In the genomic region with DNA sequence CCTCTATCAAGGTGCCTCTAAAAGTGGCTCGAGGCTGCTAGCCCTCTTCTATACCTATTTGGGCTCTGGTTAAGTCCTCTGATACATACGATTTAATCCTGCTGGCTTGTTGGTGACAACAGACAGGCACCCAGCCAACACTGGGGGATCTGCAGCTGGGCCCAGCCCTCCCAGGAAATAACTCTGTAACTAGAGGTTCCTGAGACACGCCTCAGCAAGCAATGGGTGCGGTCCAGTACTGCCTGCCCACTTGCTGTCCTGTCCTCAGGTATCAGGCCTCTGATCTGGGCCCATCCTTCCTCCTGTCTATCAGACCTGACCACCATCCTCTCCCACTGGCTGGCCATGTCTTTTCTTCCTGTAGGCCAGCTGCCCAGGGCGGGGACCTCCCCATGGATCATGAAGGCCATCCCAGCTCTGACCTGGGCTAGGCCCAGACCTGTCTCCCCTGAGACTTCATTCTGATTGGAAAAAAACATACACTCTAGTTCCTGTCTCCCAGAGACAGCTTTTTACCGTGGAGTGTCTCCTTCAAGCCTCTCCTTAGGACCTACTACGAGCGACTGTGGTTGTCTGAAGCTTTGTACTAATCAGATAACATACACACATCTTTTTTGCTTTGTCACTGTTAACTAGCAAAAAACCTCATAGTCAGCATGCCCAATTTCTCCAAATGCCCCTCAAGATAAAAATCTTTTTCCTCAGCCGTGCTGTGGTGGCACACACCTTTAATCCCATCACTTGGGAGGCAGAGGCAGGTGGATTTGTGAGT, we compare ENCODE assay signal across 8 mouse cellular contexts. TPM values are rescaled to one million over a fixed set of nuclear protein-coding genes. Genes with fewer than 3 reads are reported as not detected.
DNase-seq lines count a peak whose midpoint lies in the region; ATAC-seq and TF ChIP-seq lines count a peak whose summit lies in the region.

No protein-coding gene starts in this region.

- H3K4me3 ChIP-seq in heart, embryonic 12.5 days: no peak overlapping the region
- peak overlapping the region; percentile 37 for H3K4me3 ChIP-seq in liver, embryonic 15.5 days (replicated peaks)
- no peak overlapping the region for H3K4me3 ChIP-seq in midbrain, embryonic 14.5 days (replicated peaks; ENCODE audit: low read depth, low read length)
- no peak overlapping the region for H3K4me3 ChIP-seq in left cerebral cortex, adult 2 months

- intact Hi-C loops in left cerebral cortex, adult 2 months (cut with DNase I): no loop called here

- H3K36me3 ChIP-seq in heart, embryonic 12.5 days: no peaks in the 10 kb centered on the region
- peaks cover 4% of the 10 kb centered on the region; the same call in 1 of the 2 replicates for H3K36me3 ChIP-seq in liver, embryonic 15.5 days (replicated peaks)
- no peaks in the 10 kb centered on the region for H3K36me3 ChIP-seq in midbrain, embryonic 14.5 days (ENCODE audit: control insufficient read depth, insufficient read depth, low read length)

- TF ChIP-seq CTCF in left cerebral cortex, adult 2 months (IDR thresholded peaks at IDR 0.05): no peak

- peak; percentile 27 for ATAC-seq in heart, embryonic 12.5 days (ENCODE audit: insufficient number of reproducible peaks, low FRiP score)
- peak; percentile 54 for ATAC-seq in liver, embryonic 15.5 days (ENCODE audit: insufficient read depth)
- no peak for ATAC-seq in midbrain, embryonic 14.5 days (ENCODE audit: low FRiP score, low TSS enrichment)

- peak; percentile 58 to 64 for DNase-seq in urinary bladder, adult 18-20 months (ENCODE audit: low spot score in 2 of 2)
- DNase-seq in urinary bladder, postnatal 10 days (ENCODE audit: low spot score): no peak
- peak; percentile 38 for DNase-seq in yolk sac, embryonic 10.5 days (ENCODE audit: low spot score)
- DNase-seq in midbrain, embryonic 14.5 days: no peak
- DNase-seq in retina, postnatal 1 day: no peak
- no peak for DNase-seq in left cerebral cortex, adult 2 months (ENCODE audit: extremely low spot score in 1 of 2, low spot score in 2 of 2)

- 67% methylated on average over 9 of the region's 9 CpGs for WGBS in heart, embryonic 12.5 days
- 23% methylated on average over 9 of the region's 9 CpGs for WGBS in liver, embryonic 15.5 days (ENCODE audit: insufficient replicate concordance)
- 81% methylated on average over 9 of the region's 9 CpGs for WGBS in midbrain, embryonic 14.5 days

- H3K9ac ChIP-seq in heart, embryonic 12.5 days: no peak overlapping the region
- H3K9ac ChIP-seq in liver, embryonic 15.5 days: peak overlapping the region; percentile 67
- no peak overlapping the region for H3K9ac ChIP-seq in midbrain, embryonic 14.5 days (replicated peaks; ENCODE audit: low read length)

- H3K27ac ChIP-seq in heart, embryonic 12.5 days (ENCODE audit: poor library complexity, severe bottlenecking): peak overlapping the region; percentile 50
- peak overlapping the region; percentile 99 for H3K27ac ChIP-seq in liver, embryonic 15.5 days (replicated peaks)
- H3K27ac ChIP-seq in midbrain, embryonic 14.5 days (replicated peaks; ENCODE audit: low read depth, low read length): no peak overlapping the region
- H3K27ac ChIP-seq in left cerebral cortex, adult 2 months: no peak overlapping the region

- H3K4me2 ChIP-seq in heart, embryonic 12.5 days: peak overlapping the region; percentile 20; the same call in 1 of the 2 replicates
- peak overlapping the region; percentile 77 for H3K4me2 ChIP-seq in liver, embryonic 15.5 days
- no peak overlapping the region for H3K4me2 ChIP-seq in midbrain, embryonic 14.5 days (ENCODE audit: low read length)

- H3K27me3 ChIP-seq in heart, embryonic 12.5 days (replicated peaks): no peaks in the 10 kb centered on the region
- peaks cover 22% of the 10 kb centered on the region for H3K27me3 ChIP-seq in liver, embryonic 15.5 days
- no peaks in the 10 kb centered on the region for H3K27me3 ChIP-seq in midbrain, embryonic 14.5 days (ENCODE audit: control insufficient read depth, insufficient read depth, low read length)

- H3K4me1 ChIP-seq in heart, embryonic 12.5 days (replicated peaks): peaks cover 34% of the 10 kb centered on the region
- H3K4me1 ChIP-seq in liver, embryonic 15.5 days (replicated peaks): peaks cover 73% of the 10 kb centered on the region
- H3K4me1 ChIP-seq in midbrain, embryonic 14.5 days (ENCODE audit: control insufficient read depth, insufficient read depth, low read length): peaks cover 8% of the 10 kb centered on the region

- H3K9me3 ChIP-seq in heart, embryonic 12.5 days (replicated peaks): no peaks in the 10 kb centered on the region
- no peaks in the 10 kb centered on the region for H3K9me3 ChIP-seq in liver, embryonic 15.5 days (replicated peaks)
- no peaks in the 10 kb centered on the region for H3K9me3 ChIP-seq in midbrain, embryonic 14.5 days (ENCODE audit: control insufficient read depth, low read length)

RNA-seq across cellular contexts. Expression of gene Slc6a9, which starts 2.2 kb away (rescaled TPM):
- 10.3 and 10.8 TPM in 2 replicates for polyA plus RNA-seq in heart, embryonic 12.5 days (2016; fragmentation: Nextera tagmentation; extraction: Ambion mirVana)
- polyA plus RNA-seq in liver, embryonic 15.5 days (2015; fragmentation: Nextera tagmentation; extraction: Ambion mirVana): 56.1 and 56.4 TPM in 2 replicates
- polyA plus RNA-seq in midbrain, embryonic 14.5 days (2014; fragmentation: Nextera tagmentation; extraction: Ambion mirVana): 18.4 and 26.4 TPM in 2 replicates
- 10 to 100 TPM; 34.2 to 35.4 TPM for total RNA-seq in left cerebral cortex, adult 2 months (2021)

RNA-seq across cellular contexts. Expression of gene Ccdc24, which starts 40.3 kb away (rescaled TPM):
- polyA plus RNA-seq in heart, embryonic 12.5 days (2016; fragmentation: Nextera tagmentation; extraction: Ambion mirVana): 0.74 and 0.91 TPM in 2 replicates
- polyA plus RNA-seq in liver, embryonic 15.5 days (2015; fragmentation: Nextera tagmentation; extraction: Ambion mirVana): 1.2 TPM in 2 replicates
- 3.0 TPM in 2 replicates for polyA plus RNA-seq in midbrain, embryonic 14.5 days (2014; fragmentation: Nextera tagmentation; extraction: Ambion mirVana)
- 1 to 10 TPM in 1 of 2 experiments, under 1 TPM in 1; 0.94 to 1.4 TPM for total RNA-seq in left cerebral cortex, adult 2 months (2021)

RNA-seq across cellular contexts. Expression of gene B4galt2, which starts 51.2 kb away (rescaled TPM):
- 18.3 and 19.4 TPM in 2 replicates for polyA plus RNA-seq in heart, embryonic 12.5 days (2016; fragmentation: Nextera tagmentation; extraction: Ambion mirVana)
- polyA plus RNA-seq in liver, embryonic 15.5 days (2015; fragmentation: Nextera tagmentation; extraction: Ambion mirVana): 1.0 and 1.4 TPM in 2 replicates
- 78.1 and 94.2 TPM in 2 replicates for polyA plus RNA-seq in midbrain, embryonic 14.5 days (2014; fragmentation: Nextera tagmentation; extraction: Ambion mirVana)
- 10 to 100 TPM; 86.7 to 90.6 TPM for total RNA-seq in left cerebral cortex, adult 2 months (2021)

RNA-seq across cellular contexts. Expression of gene Atp6v0b, which starts 55.0 kb away (rescaled TPM):
- 183 and 196 TPM in 2 replicates for polyA plus RNA-seq in heart, embryonic 12.5 days (2016; fragmentation: Nextera tagmentation; extraction: Ambion mirVana)
- 168 and 195 TPM in 2 replicates for polyA plus RNA-seq in liver, embryonic 15.5 days (2015; fragmentation: Nextera tagmentation; extraction: Ambion mirVana)
- polyA plus RNA-seq in midbrain, embryonic 14.5 days (2014; fragmentation: Nextera tagmentation; extraction: Ambion mirVana): 528 and 640 TPM in 2 replicates
- 100 to 1,000 TPM; 430 to 462 TPM for total RNA-seq in left cerebral cortex, adult 2 months (2021)

RNA-seq across cellular contexts. Expression of gene Dph2, which starts 59.7 kb away (rescaled TPM):
- polyA plus RNA-seq in heart, embryonic 12.5 days (2016; fragmentation: Nextera tagmentation; extraction: Ambion mirVana): 12.4 and 12.9 TPM in 2 replicates
- 5.9 and 6.9 TPM in 2 replicates for polyA plus RNA-seq in liver, embryonic 15.5 days (2015; fragmentation: Nextera tagmentation; extraction: Ambion mirVana)
- 20.6 and 26.1 TPM in 2 replicates for polyA plus RNA-seq in midbrain, embryonic 14.5 days (2014; fragmentation: Nextera tagmentation; extraction: Ambion mirVana)
- total RNA-seq in left cerebral cortex, adult 2 months (2021): 10 to 100 TPM in 1 of 2 experiments, 1 to 10 TPM in 1; 9.1 to 11.4 TPM

Comparison
In these comparisons a context has a peak if more than half of its experiments do, and no peak if none do; other contexts are left out.
1. DNase-seq: peak in urinary bladder, adult 18-20 months (2 of 2) and yolk sac, embryonic 10.5 days (single experiment); none in urinary bladder, postnatal 10 days (single experiment), midbrain, embryonic 14.5 days (single experiment), retina, postnatal 1 day (single experiment) and left cerebral cortex, adult 2 months (0 of 2).
2. H3K27ac ChIP-seq: peak in heart, embryonic 12.5 days (single experiment) and liver, embryonic 15.5 days (single experiment); none in midbrain, embryonic 14.5 days (single experiment) and left cerebral cortex, adult 2 months (single experiment).